Mouse (Mus musculus) small intestine, adult 2 months (tissue): ENCODE results near the gene Ccser1.

ENCODE experiments used
- CTCF ChIP-seq: fragments of 200-500 bp; IDR thresholded peaks from 2 replicates; pipeline ENCODE4 v1.5.1; 2012; ENCODE audit warnings: low read depth, mild to moderate bottlenecking, control low read depth, inconsistent platforms, low read length, moderate library complexity, mixed read lengths; ENCODE audit not compliant: insufficient replicate concordance, insufficient read length; ENCODE audit errors: extremely low read depth
- POLR2A ChIP-seq: fragments of 200-500 bp; IDR thresholded peaks from 2 replicates; pipeline ENCODE4 v1.6.1; 2012; ENCODE audit warnings: low read depth, mild to moderate bottlenecking, control low read depth, inconsistent platforms, low read length, moderate library complexity

DNA sequence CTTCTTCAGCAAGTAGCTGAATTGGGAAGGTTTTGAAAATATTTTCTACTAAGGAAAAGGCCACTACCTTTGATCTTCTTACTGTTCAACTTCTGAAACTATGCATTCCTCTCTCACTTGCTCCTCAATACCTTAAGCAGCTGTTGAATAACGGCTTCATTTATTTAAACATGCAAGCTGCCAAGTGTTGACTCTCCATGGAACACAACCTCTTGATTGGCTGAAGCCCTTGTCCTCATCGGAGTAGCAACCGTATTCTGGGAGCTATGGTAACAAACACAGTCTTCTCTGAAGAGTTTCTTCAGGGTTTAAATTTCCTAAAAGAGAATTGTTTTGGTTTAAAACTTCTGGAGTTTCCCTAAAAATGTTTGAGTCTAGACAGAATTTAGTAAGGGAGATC is 27.2 kb upstream of the Ccser1 start:
- TF ChIP-seq CTCF = no peak
- no peak for TF ChIP-seq POLR2A
